Mouse (Mus musculus): Measurements from ENCODE around the gene Trim17.

Gene Trim17

DNA sequence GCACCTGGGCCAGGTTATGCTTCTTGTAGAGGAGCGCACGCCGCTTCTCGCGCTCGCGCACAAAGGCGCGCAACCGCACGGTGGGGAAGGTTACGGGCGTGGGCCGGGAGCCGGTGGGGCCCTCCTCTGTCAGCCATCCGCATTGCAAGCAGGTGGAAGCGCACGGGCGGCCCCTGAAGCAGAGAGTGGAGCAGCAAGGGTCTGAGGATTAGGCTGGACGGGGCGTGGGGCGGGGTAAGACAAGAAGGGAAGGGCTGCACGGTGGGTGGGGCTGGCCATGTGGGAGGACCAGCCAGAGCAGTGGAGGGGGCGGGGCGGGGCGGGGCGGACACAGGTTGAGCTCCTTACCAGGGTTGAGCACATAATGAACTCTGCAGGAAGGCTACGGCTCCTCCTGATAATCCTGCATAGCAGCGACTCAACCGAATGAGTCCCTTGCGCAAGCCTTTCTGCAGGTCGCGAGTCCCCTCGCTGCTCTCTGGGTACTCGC, 39.9 kb downstream of the Trim17 start:
- Histone ChIP-seq H3K4me3 (replicated peaks; ENCODE audit: low read length) (peak overlapping the region; percentile 64), H3K4me1 (replicated peaks; ENCODE audit: low read depth, low read length) (peaks cover 29% of the 10 kb centered on the region), H3K36me3 (ENCODE audit: insufficient read depth, low read length) (peaks cover 26% of the 10 kb centered on the region), H3K9me3 (ENCODE audit: low read length) (no peaks in the 10 kb centered on the region), H3K27me3 (ENCODE audit: insufficient read depth, low read length) (peaks cover 49% of the 10 kb centered on the region)
- TF ChIP-seq CTCF (conservative IDR thresholded peaks at IDR 0.05; ENCODE audit: low read length) (no peak), POU5F1 (IDR thresholded peaks at IDR 0.05; ENCODE audit: borderline replicate concordance, low read length) (no peak), NANOG (IDR thresholded peaks at IDR 0.05; ENCODE audit: borderline replicate concordance, low read length) (no peak)

DNA sequence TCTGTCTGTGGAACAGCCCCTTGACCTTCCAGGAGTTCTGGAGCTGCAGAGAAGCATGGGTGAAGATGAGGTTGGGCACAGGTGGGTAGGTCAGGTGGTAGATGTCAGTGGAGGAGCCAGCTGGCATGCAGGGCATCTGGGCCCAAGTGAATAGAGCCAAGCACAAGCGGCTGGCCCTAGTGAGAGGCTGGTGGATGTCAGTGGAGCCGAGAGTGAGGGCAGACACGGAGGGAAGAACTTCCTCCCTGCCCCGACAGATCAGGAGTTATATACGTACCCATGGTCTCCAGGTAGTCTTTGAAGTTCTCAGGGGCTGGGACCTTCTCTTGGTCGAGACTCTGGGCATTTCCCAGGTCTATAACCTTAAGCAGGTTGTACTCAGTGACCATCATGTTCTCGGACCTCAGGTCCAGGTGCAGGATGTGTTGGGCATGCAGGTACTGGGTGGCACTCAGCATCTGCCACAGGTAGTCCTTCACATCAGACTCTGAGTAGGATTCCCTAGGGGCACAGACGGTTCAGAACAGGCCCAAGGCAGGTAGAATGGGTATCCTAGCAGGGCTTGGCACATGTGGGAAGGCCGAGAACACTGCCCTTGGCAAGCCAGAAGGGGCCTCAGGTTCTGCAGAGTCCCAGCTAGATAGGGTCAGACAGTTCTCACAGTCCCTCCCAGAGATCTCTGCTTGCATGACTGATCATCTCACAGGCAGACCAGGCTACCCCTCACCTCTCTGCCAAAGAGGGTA, 40.7 kb downstream of the Trim17 start:
- Histone ChIP-seq H3K4me1 (replicated peaks; ENCODE audit: low read depth, low read length) (peaks cover 21% of the 10 kb centered on the region), H3K4me3 (replicated peaks; ENCODE audit: low read length) (0 out of 2 replicates have a peak overlapping the region, but pooled peaks have one; percentile 64), H3K9me3 (ENCODE audit: low read length) (no peaks in the 10 kb centered on the region), H3K36me3 (ENCODE audit: insufficient read depth, low read length) (peaks cover 17% of the 10 kb centered on the region), H3K27me3 (ENCODE audit: insufficient read depth, low read length) (peaks cover 58% of the 10 kb centered on the region)
- TF ChIP-seq NANOG (IDR thresholded peaks at IDR 0.05; ENCODE audit: borderline replicate concordance, low read length) (no peak), POU5F1 (IDR thresholded peaks at IDR 0.05; ENCODE audit: borderline replicate concordance, low read length) (no peak), CTCF (conservative IDR thresholded peaks at IDR 0.05; ENCODE audit: low read length) (no peak)

DNA sequence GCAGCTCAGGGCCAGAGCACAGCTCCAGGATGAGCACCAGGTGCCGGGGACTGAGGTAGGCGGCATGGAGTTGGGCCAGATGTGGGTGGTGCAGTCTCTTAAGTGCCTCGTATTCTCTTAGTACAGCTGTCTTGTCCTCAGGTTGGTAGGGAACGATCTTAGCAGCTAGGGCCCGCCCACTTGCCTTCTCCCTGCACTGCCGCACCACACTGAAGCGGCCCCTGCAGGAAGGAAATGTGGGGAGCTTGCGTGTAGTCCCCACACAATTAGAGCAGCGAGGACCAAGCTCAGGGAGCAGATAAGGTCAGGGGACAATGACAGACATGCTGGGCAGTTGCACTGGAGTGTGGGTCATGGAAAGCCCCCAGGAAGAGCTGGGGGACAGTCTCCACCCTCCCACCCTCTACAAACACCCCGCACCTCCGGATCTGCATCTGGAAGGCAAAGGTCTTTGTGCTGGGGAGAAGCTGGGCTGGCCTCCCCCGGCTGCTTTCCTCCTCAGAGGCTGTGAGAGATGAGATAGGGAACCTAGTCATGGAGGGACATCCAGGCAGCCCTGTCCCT, 41.4 kb downstream of the Trim17 start:
- no peak for TF ChIP-seq CTCF (conservative IDR thresholded peaks at IDR 0.05; ENCODE audit: low read length)
- TF ChIP-seq POU5F1 (IDR thresholded peaks at IDR 0.05; ENCODE audit: borderline replicate concordance, low read length), result no peak
- TF ChIP-seq NANOG (IDR thresholded peaks at IDR 0.05; ENCODE audit: borderline replicate concordance, low read length), result no peak
- Histone ChIP-seq H3K9me3 (ENCODE audit: low read length) (no peaks in the 10 kb centered on the region), H3K4me1 (replicated peaks; ENCODE audit: low read depth, low read length) (peaks cover 14% of the 10 kb centered on the region), H3K4me3 (replicated peaks; ENCODE audit: low read length) (no peak overlapping the region), H3K27me3 (ENCODE audit: insufficient read depth, low read length) (peaks cover 64% of the 10 kb centered on the region), H3K36me3 (ENCODE audit: insufficient read depth, low read length) (peaks cover 11% of the 10 kb centered on the region)

DNA sequence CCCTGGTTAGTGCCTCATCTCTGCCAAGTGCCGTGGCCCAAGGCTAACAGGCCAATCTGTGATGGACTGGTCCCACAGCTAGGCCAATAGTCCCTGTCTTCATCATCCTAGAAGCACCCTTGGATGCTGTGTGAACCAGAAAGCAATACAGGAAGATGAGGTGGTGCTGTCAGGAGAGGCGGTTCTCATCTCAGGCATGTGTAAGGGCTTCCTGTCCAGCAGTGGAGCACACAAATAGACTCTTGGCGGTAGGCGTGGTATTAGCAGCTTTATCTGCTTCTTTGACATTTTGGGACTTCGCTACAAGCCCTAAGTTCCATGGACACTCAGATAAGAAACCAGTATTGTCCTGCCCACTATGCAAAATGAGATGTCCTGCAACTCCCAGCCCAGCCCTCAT, 43.1 kb downstream of the Trim17 start:
- Histone ChIP-seq H3K4me3 (replicated peaks; ENCODE audit: low read length) (no peak overlapping the region), H3K36me3 (ENCODE audit: insufficient read depth, low read length) (no peaks in the 10 kb centered on the region), H3K4me1 (replicated peaks; ENCODE audit: low read depth, low read length) (peaks cover 18% of the 10 kb centered on the region), H3K9me3 (ENCODE audit: low read length) (no peaks in the 10 kb centered on the region), H3K27me3 (ENCODE audit: insufficient read depth, low read length) (peaks cover 72% of the 10 kb centered on the region)
- TF ChIP-seq NANOG (IDR thresholded peaks at IDR 0.05; ENCODE audit: borderline replicate concordance, low read length) (no peak), POU5F1 (IDR thresholded peaks at IDR 0.05; ENCODE audit: borderline replicate concordance, low read length) (no peak), CTCF (conservative IDR thresholded peaks at IDR 0.05; ENCODE audit: low read length) (no peak)

DNA sequence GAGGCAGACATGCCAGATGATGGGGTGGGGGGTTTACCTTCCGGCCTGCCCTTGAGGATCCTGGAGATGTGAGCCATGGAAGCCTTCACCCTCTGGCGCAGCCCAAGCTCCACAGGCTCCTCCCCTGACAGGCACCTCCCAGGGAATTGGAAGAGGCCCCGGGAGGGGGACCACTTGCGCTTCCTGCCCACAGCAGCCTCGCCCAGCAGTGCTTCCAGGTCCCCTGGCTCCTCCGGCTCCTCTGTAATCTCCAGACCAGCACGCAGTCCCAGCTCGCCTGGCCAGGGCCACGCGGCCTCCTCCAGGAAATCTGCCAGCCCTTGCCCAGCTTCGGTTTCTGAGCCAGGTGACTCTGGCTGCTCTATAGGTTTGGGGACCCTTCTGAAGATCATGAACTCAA, 44.7 kb downstream of the Trim17 start:
- Histone ChIP-seq H3K36me3 (ENCODE audit: insufficient read depth, low read length) (no peaks in the 10 kb centered on the region), H3K4me1 (replicated peaks; ENCODE audit: low read depth, low read length) (peaks cover 18% of the 10 kb centered on the region), H3K27me3 (ENCODE audit: insufficient read depth, low read length) (peaks cover 59% of the 10 kb centered on the region), H3K4me3 (replicated peaks; ENCODE audit: low read length) (no peak overlapping the region), H3K9me3 (ENCODE audit: low read length) (no peaks in the 10 kb centered on the region)
- TF ChIP-seq POU5F1 (IDR thresholded peaks at IDR 0.05; ENCODE audit: borderline replicate concordance, low read length) (no peak), CTCF (conservative IDR thresholded peaks at IDR 0.05; ENCODE audit: low read length) (no peak), NANOG (IDR thresholded peaks at IDR 0.05; ENCODE audit: borderline replicate concordance, low read length) (no peak)

DNA sequence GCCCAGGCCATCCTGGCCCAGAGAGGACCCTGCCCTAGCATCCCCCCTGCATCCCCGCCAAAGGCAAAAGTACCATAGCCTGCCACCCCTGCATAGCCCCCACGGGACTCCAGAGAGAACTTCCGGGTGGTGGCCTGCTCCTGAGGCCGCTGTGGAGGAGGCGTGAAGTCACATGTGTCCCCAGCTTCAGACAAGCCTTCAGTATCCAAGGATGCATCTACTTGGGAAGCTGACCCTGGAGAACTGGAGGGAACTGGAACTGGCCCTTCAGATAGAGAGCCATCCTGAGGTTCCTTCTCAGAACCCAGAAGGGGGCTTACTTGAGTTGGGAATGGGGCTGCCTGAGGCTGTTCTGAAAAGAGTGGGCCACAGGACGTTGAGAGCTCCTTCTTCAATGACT, 45.3 kb downstream of the Trim17 start:
- Histone ChIP-seq H3K4me3 (replicated peaks; ENCODE audit: low read length) (no peak overlapping the region), H3K4me1 (replicated peaks; ENCODE audit: low read depth, low read length) (peaks cover 15% of the 10 kb centered on the region), H3K27me3 (ENCODE audit: insufficient read depth, low read length) (peaks cover 54% of the 10 kb centered on the region), H3K36me3 (ENCODE audit: insufficient read depth, low read length) (no peaks in the 10 kb centered on the region), H3K9me3 (ENCODE audit: low read length) (no peaks in the 10 kb centered on the region)
- TF ChIP-seq POU5F1 (IDR thresholded peaks at IDR 0.05; ENCODE audit: borderline replicate concordance, low read length), result no peak
- no peak for TF ChIP-seq NANOG (IDR thresholded peaks at IDR 0.05; ENCODE audit: borderline replicate concordance, low read length)
- TF ChIP-seq CTCF (conservative IDR thresholded peaks at IDR 0.05; ENCODE audit: low read length), result no peak

DNA sequence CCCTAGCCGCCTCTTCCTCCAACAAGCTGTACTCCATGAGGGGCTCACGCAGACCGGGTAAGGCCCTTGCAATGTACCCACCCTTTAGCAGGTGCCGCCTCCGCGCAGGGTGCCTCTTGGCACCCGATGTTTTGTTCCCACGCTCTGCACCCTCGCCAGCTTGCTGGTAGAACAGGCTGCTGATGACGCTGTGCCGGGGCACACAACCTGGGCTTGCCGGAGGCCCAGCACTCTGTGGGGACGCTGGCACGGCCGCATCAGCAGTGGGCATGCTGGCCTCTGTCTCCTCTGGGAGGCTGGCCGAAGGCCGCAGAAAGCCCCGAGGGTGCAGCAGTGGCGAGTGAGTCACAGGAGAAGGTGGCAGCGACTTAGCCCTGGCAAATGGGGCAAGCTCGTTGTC, 46.1 kb downstream of the Trim17 start:
- Histone ChIP-seq H3K36me3 (ENCODE audit: insufficient read depth, low read length) (no peaks in the 10 kb centered on the region), H3K4me1 (replicated peaks; ENCODE audit: low read depth, low read length) (peaks cover 11% of the 10 kb centered on the region; the same call in 1 of the 2 replicates), H3K27me3 (ENCODE audit: insufficient read depth, low read length) (peaks cover 46% of the 10 kb centered on the region), H3K9me3 (ENCODE audit: low read length) (no peaks in the 10 kb centered on the region), H3K4me3 (replicated peaks; ENCODE audit: low read length) (no peak overlapping the region)
- TF ChIP-seq NANOG (IDR thresholded peaks at IDR 0.05; ENCODE audit: borderline replicate concordance, low read length) (no peak), CTCF (conservative IDR thresholded peaks at IDR 0.05; ENCODE audit: low read length) (no peak), POU5F1 (IDR thresholded peaks at IDR 0.05; ENCODE audit: borderline replicate concordance, low read length) (no peak)

DNA sequence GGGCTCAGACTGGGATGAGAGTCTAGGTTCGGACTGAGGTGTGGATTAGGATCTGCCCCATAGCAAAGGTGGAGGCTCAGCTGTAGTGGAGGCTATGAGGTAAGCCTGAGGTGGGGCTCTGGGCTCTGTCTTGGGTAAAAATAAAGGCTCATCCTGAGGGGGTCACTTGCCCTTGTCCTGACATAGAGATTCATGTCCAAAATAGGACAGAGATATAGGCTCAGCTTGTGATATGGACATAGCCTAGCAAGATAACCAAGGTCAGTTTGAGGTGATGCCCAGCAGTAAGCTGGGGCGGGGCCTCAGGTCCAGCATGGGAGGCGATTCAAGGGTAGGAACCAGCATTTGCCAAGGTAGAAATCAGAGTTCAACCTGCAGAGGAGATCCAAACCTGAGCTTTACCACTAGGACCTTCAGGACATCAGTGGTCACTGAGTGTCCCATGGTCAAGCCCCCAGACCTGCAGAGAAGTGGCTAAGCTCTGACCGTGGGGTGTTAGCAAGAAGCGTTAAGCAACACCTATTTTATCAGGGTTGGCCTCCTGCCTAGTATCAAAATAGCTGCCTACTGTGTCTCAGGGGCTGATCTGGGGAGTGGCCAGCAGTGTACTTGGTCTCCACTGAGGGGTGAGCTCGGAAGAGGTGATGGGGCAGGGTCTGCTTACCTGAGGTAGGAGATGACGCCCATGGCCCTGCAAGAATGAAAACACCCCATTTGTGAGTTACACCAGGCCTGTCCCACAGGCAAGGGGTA, 48.0 kb downstream of the Trim17 start:
- no peaks in the 10 kb centered on the region for H3K36me3 ChIP-seq (ENCODE audit: insufficient read depth, low read length)
- H3K27me3 ChIP-seq (ENCODE audit: insufficient read depth, low read length), result peaks cover 28% of the 10 kb centered on the region
- no peaks in the 10 kb centered on the region for H3K9me3 ChIP-seq (ENCODE audit: low read length)
- TF ChIP-seq CTCF (conservative IDR thresholded peaks at IDR 0.05; ENCODE audit: low read length) (no peak), POU5F1 (IDR thresholded peaks at IDR 0.05; ENCODE audit: borderline replicate concordance, low read length) (no peak), NANOG (IDR thresholded peaks at IDR 0.05; ENCODE audit: borderline replicate concordance, low read length) (no peak)
- no peak overlapping the region for H3K4me3 ChIP-seq (replicated peaks; ENCODE audit: low read length)
- H3K4me1 ChIP-seq (replicated peaks; ENCODE audit: low read depth, low read length), result peaks cover 6% of the 10 kb centered on the region; the same call in 1 of the 2 replicates

All from E14TG2a.4 (cell line).